Mouse (Mus musculus) liver, embryonic 13.5 days (tissue): ENCODE measurements around the gene Erbb2. TPM values are rescaled to one million over a fixed set of nuclear protein-coding genes. Genes with fewer than 3 reads are reported as not detected.

Experiments used
- ATAC-seq: fragments of 200-750 bp; cut with Nextera tagmentation; 2 replicates; pipeline ENCODE4 v1.8.0; 2017; ENCODE audit warnings: low read depth, mild to moderate bottlenecking, moderate number of reproducible peaks, moderate library complexity
- DNase-seq: peaks from one replicate; pipeline ENCODE4 v3.0.0; 2022
- H3K27ac ChIP-seq: fragments of 300-500 bp; sonication (generic); 2 replicates; pipeline ENCODE4 v1.5.1; 2015; ENCODE audit warnings: moderate library complexity, mild to moderate bottlenecking, inconsistent platforms
- H3K27me3 ChIP-seq: fragments of 300-500 bp; sonication (generic); 2 replicates; pipeline ENCODE4 v1.6.1; 2015; ENCODE audit warnings: mild to moderate bottlenecking, inconsistent platforms
- H3K36me3 ChIP-seq: fragments of 300-500 bp; sonication (generic); 2 replicates; pipeline ENCODE4 v1.6.1; 2015; ENCODE audit warnings: mild to moderate bottlenecking, inconsistent platforms
- H3K4me1 ChIP-seq: fragments of 300-500 bp; sonication (generic); replicated peaks from 2 replicates; pipeline ENCODE4 v1.6.1; 2015; ENCODE audit warnings: inconsistent platforms
- H3K4me2 ChIP-seq: fragments of 300-500 bp; sonication (generic); 2 replicates; pipeline ENCODE4 v1.6.1; 2015; ENCODE audit warnings: inconsistent platforms, mild to moderate bottlenecking, moderate library complexity
- H3K4me3 ChIP-seq: fragments of 300-500 bp; sonication (generic); replicated peaks from 2 replicates; pipeline ENCODE4 v1.5.1; 2015; ENCODE audit warnings: mild to moderate bottlenecking, inconsistent platforms
- H3K9ac ChIP-seq: fragments of 300-500 bp; sonication (generic); 2 replicates; pipeline ENCODE4 v1.6.1; 2015; ENCODE audit warnings: mild to moderate bottlenecking, inconsistent platforms
- H3K9me3 ChIP-seq: fragments of 300-500 bp; sonication (generic); replicated peaks from 2 replicates; pipeline ENCODE4 v1.6.1; 2016; ENCODE audit warnings: inconsistent platforms
- WGBS: fragments of 180-500 bp; shearing (Covaris S2); methylation state at CpG from one replicate; pipeline ENCODE4 v1.1.7; 2015; ENCODE audit not compliant: insufficient replicate concordance; 5-methylcytosine and 5-hydroxymethylcytosine counted together
- polyA plus RNA-seq: library from polyadenylated mRNA; unstranded; fragments of >200 nt; fragmentation: Nextera tagmentation; extraction: Ambion mirVana; gene quantifications from 2 replicates; pipeline ENCODE4 v1.2.1, GENCODE M21; 2015

The Erbb2 gene
- polyA plus RNA-seq, 1 experiment from 2014 or later, result 2.2 TPM

DNA sequence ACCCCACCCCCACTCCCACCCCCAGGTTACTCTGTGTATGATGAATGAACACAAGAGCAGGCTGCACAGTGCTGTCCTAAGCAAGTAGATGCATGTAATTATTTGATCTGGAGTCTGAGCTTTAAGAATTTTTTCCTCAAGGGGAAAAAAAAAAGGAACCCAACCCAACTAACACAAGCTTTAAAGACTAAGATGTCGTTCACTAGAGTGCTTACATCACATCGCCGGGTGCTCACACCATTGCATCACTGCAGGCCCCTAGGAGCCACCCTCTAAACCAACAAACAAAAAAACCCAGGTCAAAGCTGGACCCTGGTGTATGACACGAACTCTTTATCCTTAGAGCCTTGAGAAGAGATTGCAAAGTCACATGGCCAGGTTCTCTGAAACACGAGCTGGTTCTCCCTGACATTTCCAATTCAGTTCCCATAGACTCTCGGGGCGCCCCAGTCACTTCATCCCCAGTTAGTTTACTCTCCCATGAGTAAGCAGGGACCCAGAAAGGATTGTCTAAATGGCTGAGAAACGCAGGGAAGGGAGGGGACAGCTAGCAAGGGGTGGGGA, 61.7 kb downstream of the Erbb2 start:
- DNase-seq (no peak), ATAC-seq (no peak)
- no peak overlapping the region for H3K27ac ChIP-seq
- WGBS, result 44% methylated on average over 8 of the region's 8 CpGs
- H3K9ac ChIP-seq, result no peak overlapping the region
- H3K9me3 ChIP-seq, result no peaks in the 10 kb centered on the region
- no peak overlapping the region for H3K4me2 ChIP-seq
- H3K27me3 ChIP-seq, result peaks cover 10% of the 10 kb centered on the region; the same call in 1 of the 2 replicates
- H3K4me3 ChIP-seq, result no peak overlapping the region
- H3K36me3 ChIP-seq, result no peaks in the 10 kb centered on the region
- H3K4me1 ChIP-seq, result no peaks in the 10 kb centered on the region

DNA sequence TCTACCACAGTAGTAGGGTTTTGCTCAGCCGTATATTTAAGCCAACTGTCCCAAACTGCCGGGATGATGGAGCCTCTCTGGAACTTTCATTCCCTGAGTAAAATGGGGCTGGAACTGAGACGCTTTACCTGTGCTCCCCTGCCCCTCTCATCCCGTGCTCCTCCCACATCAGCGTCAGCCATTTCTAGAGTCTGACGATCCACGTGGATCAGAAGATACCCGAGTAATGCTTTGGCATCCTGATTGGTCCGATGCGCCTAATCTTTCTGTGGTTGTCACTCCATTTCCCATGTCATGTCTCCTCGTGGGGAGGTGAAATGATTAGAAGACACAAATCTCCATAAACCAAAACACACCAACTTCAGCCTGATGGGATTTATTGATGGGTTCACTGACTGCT, 62.7 kb downstream of the Erbb2 start:
- H3K36me3 ChIP-seq, result no peaks in the 10 kb centered on the region
- ATAC-seq, result no peak
- H3K27me3 ChIP-seq, result peaks cover 10% of the 10 kb centered on the region; the same call in 1 of the 2 replicates
- H3K9ac ChIP-seq, result no peak overlapping the region
- H3K4me3 ChIP-seq, result no peak overlapping the region
- no peak overlapping the region for H3K4me2 ChIP-seq
- no peaks in the 10 kb centered on the region for H3K4me1 ChIP-seq
- 64% methylated on average over 11 of the region's 11 CpGs for WGBS
- H3K9me3 ChIP-seq, result no peaks in the 10 kb centered on the region
- H3K27ac ChIP-seq, result no peak overlapping the region
- no peak for DNase-seq

DNA sequence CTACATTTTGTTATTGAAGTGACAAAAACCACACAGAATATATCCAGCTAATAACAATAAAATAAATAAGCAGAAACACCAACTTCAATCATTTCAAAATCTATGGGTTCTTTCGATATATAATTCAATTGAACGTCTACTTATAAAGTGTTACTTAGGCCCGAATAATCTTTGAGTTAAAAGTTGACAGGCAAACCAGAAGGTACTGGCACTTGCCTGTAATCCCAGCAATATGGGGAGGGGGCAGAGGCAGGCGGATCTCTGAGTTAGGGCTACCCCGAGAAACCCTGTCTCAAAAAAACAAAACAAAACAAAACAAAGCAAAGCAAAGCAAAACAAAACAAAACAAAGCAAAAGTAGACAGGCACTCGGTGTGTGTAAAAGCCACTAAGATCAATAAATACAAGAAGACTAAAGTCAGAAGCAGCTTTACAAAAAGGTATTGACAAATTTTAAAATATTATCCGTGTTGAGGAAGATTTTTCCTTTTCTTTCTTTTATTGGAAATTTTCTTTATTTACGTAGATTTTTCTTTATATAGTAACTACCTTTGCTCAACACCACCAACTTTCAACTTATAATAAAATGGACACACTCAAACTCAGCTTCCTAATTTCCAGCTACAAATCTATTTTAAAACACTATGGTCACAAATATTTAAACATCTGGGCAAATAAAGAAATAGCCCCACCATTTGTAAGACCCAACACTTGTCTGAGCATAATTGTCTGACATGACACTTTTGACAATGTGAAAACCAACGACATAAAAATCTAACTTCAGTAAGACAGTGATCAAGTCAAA, 63.6 kb downstream of the Erbb2 start:
- H3K4me1 ChIP-seq, result no peaks in the 10 kb centered on the region
- H3K27ac ChIP-seq, result no peak overlapping the region
- no peaks in the 10 kb centered on the region for H3K36me3 ChIP-seq
- DNase-seq (no peak), ATAC-seq (no peak)
- no peak overlapping the region for H3K9ac ChIP-seq
- 63% methylated on average over 9 of the region's 9 CpGs for WGBS
- no peaks in the 10 kb centered on the region for H3K9me3 ChIP-seq
- H3K27me3 ChIP-seq, result peaks cover 7% of the 10 kb centered on the region; the same call in 1 of the 2 replicates
- H3K4me2 ChIP-seq, result no peak overlapping the region
- H3K4me3 ChIP-seq, result no peak overlapping the region

DNA sequence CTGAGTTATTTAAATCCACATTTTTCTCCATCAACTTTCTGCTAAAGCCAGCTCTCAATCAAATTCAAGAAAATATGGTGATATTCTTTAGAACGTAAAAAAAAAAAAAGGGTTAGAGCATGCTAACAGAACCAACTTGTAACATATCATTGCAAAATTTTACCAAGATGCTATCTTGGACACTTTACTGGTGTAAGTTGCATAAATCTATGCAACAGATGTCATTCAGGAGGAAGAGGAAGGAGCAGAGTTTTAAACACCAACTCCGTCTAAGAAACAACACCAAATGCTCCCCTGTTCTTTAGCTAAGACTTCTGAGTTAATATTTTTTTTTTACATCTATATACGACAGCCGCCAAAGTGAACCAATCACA, 64.2 kb downstream of the Erbb2 start:
- H3K9me3 ChIP-seq, result no peaks in the 10 kb centered on the region
- H3K9ac ChIP-seq, result no peak overlapping the region
- WGBS, result 56% methylated on average over 4 of the region's 4 CpGs
- no peaks in the 10 kb centered on the region for H3K4me1 ChIP-seq
- H3K27ac ChIP-seq, result no peak overlapping the region
- no peaks in the 10 kb centered on the region for H3K36me3 ChIP-seq
- no peak overlapping the region for H3K4me2 ChIP-seq
- ATAC-seq (no peak), DNase-seq (no peak)
- 0 out of 2 replicates have a peak, but pooled peaks cover 4% of the 10 kb centered on the region for H3K27me3 ChIP-seq
- no peak overlapping the region for H3K4me3 ChIP-seq

DNA sequence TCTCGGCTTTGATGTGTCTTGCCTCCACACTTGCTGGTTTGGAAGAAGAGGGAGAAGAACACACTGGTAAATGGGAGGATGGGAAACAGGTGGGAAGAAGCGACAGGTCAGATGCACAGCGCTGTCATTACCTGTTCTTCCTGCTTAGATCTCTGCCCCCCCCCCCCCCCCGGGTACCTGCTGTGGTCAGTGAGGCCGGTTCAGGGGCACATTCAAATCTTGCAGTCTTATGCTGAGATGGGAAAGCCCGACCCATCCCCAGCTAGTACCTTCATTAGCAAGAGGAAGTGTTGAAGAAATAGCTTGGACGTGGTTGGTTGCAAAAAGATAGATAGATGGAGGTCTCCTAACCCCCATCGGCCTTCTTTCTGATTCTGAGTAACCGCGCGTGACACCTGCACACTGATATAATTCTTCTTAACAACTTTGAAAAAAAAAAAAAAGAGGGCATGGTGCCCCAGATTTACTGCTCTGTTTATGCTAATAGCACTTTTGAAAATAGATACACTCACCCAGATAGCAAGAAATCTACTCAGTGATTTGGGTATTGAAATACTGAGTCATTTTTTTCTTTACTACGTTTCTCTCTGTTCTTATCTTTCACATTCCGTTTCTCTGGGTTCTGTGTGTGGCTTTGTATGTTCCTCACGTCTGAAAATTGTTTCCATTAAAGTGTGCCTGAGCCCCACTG, 64.9 kb downstream of the Erbb2 start:
- no peaks in the 10 kb centered on the region for H3K9me3 ChIP-seq
- no peak overlapping the region for H3K4me2 ChIP-seq
- H3K4me3 ChIP-seq, result no peak overlapping the region
- H3K36me3 ChIP-seq, result no peaks in the 10 kb centered on the region
- 0 out of 2 replicates have a peak, but pooled peaks cover under 1% of the 10 kb centered on the region for H3K27me3 ChIP-seq
- H3K4me1 ChIP-seq, result no peaks in the 10 kb centered on the region
- H3K9ac ChIP-seq, result no peak overlapping the region
- ATAC-seq, result no peak
- WGBS, result 57% methylated on average over 14 of the region's 14 CpGs
- no peak for DNase-seq
- no peak overlapping the region for H3K27ac ChIP-seq

DNA sequence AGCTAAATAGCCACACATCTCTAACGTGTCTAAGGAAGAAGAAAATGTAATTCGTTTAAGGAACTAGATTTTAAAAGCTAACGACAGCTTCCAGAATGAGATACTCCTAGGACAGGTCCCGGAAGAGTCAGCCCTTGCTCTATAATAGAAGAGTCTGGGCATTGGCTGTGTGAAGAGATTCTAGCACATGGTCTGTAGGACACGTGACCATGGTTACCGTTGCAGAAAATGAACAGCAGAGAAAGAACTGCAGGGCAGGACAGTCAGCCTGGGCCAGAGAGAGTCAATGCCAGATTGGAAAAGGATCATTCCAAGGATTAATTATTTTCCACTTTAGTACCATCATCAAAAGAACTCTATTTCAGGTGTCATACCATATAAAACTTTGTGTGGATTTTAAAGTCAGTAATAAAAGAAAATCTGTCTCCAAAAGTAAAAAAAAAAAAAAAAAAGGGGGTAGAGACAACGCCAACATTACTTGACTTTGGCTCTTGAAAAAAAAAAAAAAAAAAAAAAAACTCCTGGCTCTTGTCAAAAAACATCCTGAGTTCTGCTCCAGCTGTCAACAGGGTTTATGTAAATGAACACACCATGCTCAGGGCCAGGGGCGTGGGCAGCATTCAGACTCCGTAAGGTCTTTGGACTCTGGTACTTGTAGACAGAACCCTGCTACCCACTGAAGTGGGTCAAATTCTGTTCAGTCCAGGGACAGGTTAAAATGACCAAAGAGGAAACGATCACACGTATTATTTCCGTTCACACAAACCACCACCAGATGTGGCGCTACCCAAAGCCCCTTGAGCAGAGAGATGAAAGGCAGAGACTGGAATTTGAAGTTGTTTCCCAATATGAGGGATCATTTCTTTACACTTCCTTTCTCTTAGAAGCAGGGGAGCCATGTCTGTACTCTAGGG, 67.0 kb downstream of the Erbb2 start:
- Histone ChIP-seq H3K36me3 (no peaks in the 10 kb centered on the region), H3K4me1 (no peaks in the 10 kb centered on the region), H3K9me3 (no peaks in the 10 kb centered on the region), H3K9ac (no peak overlapping the region), H3K4me3 (no peak overlapping the region), H3K27me3 (no peaks in the 10 kb centered on the region), H3K4me2 (no peak overlapping the region), H3K27ac (no peak overlapping the region)
- DNase-seq (no peak), ATAC-seq (no peak)
- WGBS, result 52% methylated on average over 13 of the region's 13 CpGs

DNA sequence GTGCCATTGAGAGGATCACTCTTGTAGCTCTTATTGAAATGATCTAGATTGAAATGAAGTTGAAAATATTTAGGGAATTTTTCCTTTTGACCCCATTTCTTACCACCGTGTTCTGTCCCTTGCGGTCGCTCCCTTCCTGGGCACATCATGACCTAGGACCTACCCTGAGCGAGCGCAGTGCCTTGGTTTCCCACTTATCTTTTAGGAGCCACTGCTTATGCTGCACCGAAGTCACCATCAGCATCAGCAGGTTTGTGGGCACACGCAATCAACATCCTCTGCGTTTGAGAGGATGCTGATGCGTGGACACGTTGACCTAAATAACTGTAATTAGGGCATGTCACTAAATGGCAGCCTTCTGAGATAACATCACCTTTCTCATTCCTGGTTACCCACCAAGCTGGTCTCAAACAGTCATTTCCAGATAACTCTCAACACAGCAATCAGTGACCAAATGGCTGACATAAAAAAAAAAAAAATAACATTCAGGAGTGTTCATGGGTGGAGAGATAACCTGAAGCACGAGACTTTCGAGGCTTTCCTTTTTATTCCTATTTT, 67.7 kb downstream of the Erbb2 start:
- H3K4me2 ChIP-seq, result no peak overlapping the region
- H3K4me3 ChIP-seq, result no peak overlapping the region
- H3K9ac ChIP-seq, result no peak overlapping the region
- H3K36me3 ChIP-seq, result no peaks in the 10 kb centered on the region
- DNase-seq (no peak), ATAC-seq (no peak)
- H3K27me3 ChIP-seq, result no peaks in the 10 kb centered on the region
- H3K27ac ChIP-seq, result no peak overlapping the region
- 69% methylated on average over 12 of the region's 12 CpGs for WGBS
- no peaks in the 10 kb centered on the region for H3K9me3 ChIP-seq
- no peaks in the 10 kb centered on the region for H3K4me1 ChIP-seq

- no peak for ATAC-seq
- H3K4me3 ChIP-seq, result no peak overlapping the region
- H3K36me3 ChIP-seq, result no peaks in the 10 kb centered on the region
- no peaks in the 10 kb centered on the region for H3K27me3 ChIP-seq
- no peak overlapping the region for H3K4me2 ChIP-seq
- no peaks in the 10 kb centered on the region for H3K9me3 ChIP-seq
- DNase-seq, result no peak
- H3K4me1 ChIP-seq, result no peaks in the 10 kb centered on the region
- H3K27ac ChIP-seq, result no peak overlapping the region
- WGBS, result 45% methylated on average over 6 of the region's 6 CpGs
- no peak overlapping the region for H3K9ac ChIP-seq
Observed at GRCm38 (mm10) chr11:98481231-98481630, 69.0 kb downstream of the Erbb2 start.

- H3K4me2 ChIP-seq, result no peak overlapping the region
- H3K9ac ChIP-seq, result no peak overlapping the region
- no peak for DNase-seq
- no peak overlapping the region for H3K4me3 ChIP-seq
- ATAC-seq, result no peak
- no peaks in the 10 kb centered on the region for H3K27me3 ChIP-seq
- no peaks in the 10 kb centered on the region for H3K4me1 ChIP-seq
- no peaks in the 10 kb centered on the region for H3K36me3 ChIP-seq
- WGBS, result 63% methylated on average over 10 of the region's 10 CpGs
- H3K9me3 ChIP-seq, result no peaks in the 10 kb centered on the region
- H3K27ac ChIP-seq, result no peak overlapping the region
Observed at GRCm38 (mm10) chr11:98482067-98482466, 69.8 kb downstream of the Erbb2 start.

- Histone ChIP-seq H3K36me3 (no peaks in the 10 kb centered on the region), H3K4me1 (no peaks in the 10 kb centered on the region), H3K27ac (no peak overlapping the region), H3K27me3 (no peaks in the 10 kb centered on the region; the same call in 1 of the 2 replicates), H3K4me3 (no peak overlapping the region), H3K4me2 (no peak overlapping the region), H3K9ac (no peak overlapping the region), H3K9me3 (no peaks in the 10 kb centered on the region)
- WGBS, result 60% methylated on average over 2 of the region's 2 CpGs
- DNase-seq, result no peak
- no peak for ATAC-seq
Observed at GRCm38 (mm10) chr11:98485749-98486148, 73.5 kb downstream of the Erbb2 start.
